Mouse (Mus musculus): ENCODE data around the gene Cd52. TPM values are rescaled to one million over a fixed set of nuclear protein-coding genes. Genes with fewer than 3 reads are reported as not detected.
"Not testable (repeated sequence)": the region's sequence is repeated elsewhere in the genome, so short reads cannot be mapped to it uniquely, and the experiment has no call there.

The Cd52 gene
- polyA plus RNA-seq (2012; rRNA removed) (9.0 and 10.3 TPM in 2 replicates), polyA plus RNA-seq (2014; fragmentation: Nextera tagmentation; extraction: Ambion mirVana) (15.5 and 18.1 TPM in 2 replicates)

GRCm38 (mm10) chr4:134094923-134095547 is at the start of gene Cd52:
Gene Cd52 (minus strand): TSS chr4:134095082.
- 56% methylated on average over 3 of the region's 3 CpGs for WGBS

GRCm38 (mm10) chr4:134144297-134144696 is 49.4 kb upstream of the Cd52 start:
- peaks cover 30% of the 10 kb centered on the region for H3K36me3 ChIP-seq (ENCODE audit: control insufficient read depth, insufficient read depth, low read length)

More at GRCm38 (mm10) chr4:134094923-134095547, at the start of gene Cd52:
- Histone ChIP-seq H3K9ac (ENCODE audit: low read depth, low read length, severe bottlenecking) (no peak within 1 kb of the TSS), H3K27ac (replicated peaks; ENCODE audit: low read depth, low read length) (no peak within 1 kb of the TSS), H3K27me3 (ENCODE audit: control insufficient read depth, insufficient read depth, low read length) (no peaks in the 10 kb centered on the region), H3K4me1 (ENCODE audit: control insufficient read depth, insufficient read depth, low read length) (no peaks in the 10 kb centered on the region), H3K4me2 (replicated peaks; ENCODE audit: low read depth, low read length, severe bottlenecking) (no peak within 1 kb of the TSS), H3K4me3 (replicated peaks; ENCODE audit: low read length) (no peak within 1 kb of the TSS), H3K36me3 (ENCODE audit: control insufficient read depth, insufficient read depth, low read length) (no peaks in the 10 kb centered on the region), H3K9me3 (ENCODE audit: control insufficient read depth, low read length) (no peaks in the 10 kb centered on the region)
- ATAC-seq (ENCODE audit: low FRiP score, low read depth) (no peak), DNase-seq (ENCODE audit: low spot score) (no peak)
- no peak for TF ChIP-seq POLR2A (IDR thresholded peaks at IDR 0.05; ENCODE audit: borderline replicate concordance, extremely low read depth, insufficient read depth, insufficient read length)

GRCm38 (mm10) chr4:134138857-134139256 is 44.0 kb upstream of the Cd52 start:
- Histone ChIP-seq H3K9ac (ENCODE audit: low read depth, low read length, severe bottlenecking) (no peak overlapping the region), H3K27me3 (ENCODE audit: control insufficient read depth, insufficient read depth, low read length) (no peaks in the 10 kb centered on the region), H3K4me2 (replicated peaks; ENCODE audit: low read depth, low read length, severe bottlenecking) (no peak overlapping the region), H3K9me3 (ENCODE audit: control insufficient read depth, low read length) (no peaks in the 10 kb centered on the region), H3K4me1 (ENCODE audit: control insufficient read depth, insufficient read depth, low read length) (peaks cover 7% of the 10 kb centered on the region), H3K4me3 (replicated peaks; ENCODE audit: low read length) (no peak overlapping the region), H3K27ac (replicated peaks; ENCODE audit: low read depth, low read length) (no peak overlapping the region), H3K36me3 (ENCODE audit: control insufficient read depth, insufficient read depth, low read length) (peaks cover 7% of the 10 kb centered on the region)
- no peak for TF ChIP-seq POLR2A (IDR thresholded peaks at IDR 0.05; ENCODE audit: borderline replicate concordance, extremely low read depth, insufficient read depth, insufficient read length)
- no peak for DNase-seq (ENCODE audit: low spot score)
- WGBS, result 89% methylated on average over 2 of the region's 2 CpGs
- no peak for ATAC-seq (ENCODE audit: low FRiP score, low read depth)

More at GRCm38 (mm10) chr4:134144297-134144696, 49.4 kb upstream of the Cd52 start:
- H3K4me1 ChIP-seq (ENCODE audit: control insufficient read depth, insufficient read depth, low read length); H3K4me2 ChIP-seq (replicated peaks; ENCODE audit: low read depth, low read length, severe bottlenecking); DNase-seq (ENCODE audit: low spot score); ATAC-seq (ENCODE audit: low FRiP score, low read depth); H3K27ac ChIP-seq (replicated peaks; ENCODE audit: low read depth, low read length); H3K4me3 ChIP-seq (replicated peaks; ENCODE audit: low read length); H3K9me3 ChIP-seq (ENCODE audit: control insufficient read depth, low read length); H3K9ac ChIP-seq (ENCODE audit: low read depth, low read length, severe bottlenecking); H3K27me3 ChIP-seq (ENCODE audit: control insufficient read depth, insufficient read depth, low read length): not testable (repeated sequence)
- 99% methylated on average over 5 of the region's 5 CpGs for WGBS

GRCm38 (mm10) chr4:134136280-134136926 is 41.5 kb upstream of the Cd52 start:
- Histone ChIP-seq H3K4me1 (ENCODE audit: control insufficient read depth, insufficient read depth, low read length) (peaks cover 7% of the 10 kb centered on the region), H3K4me3 (replicated peaks; ENCODE audit: low read length) (no peak overlapping the region), H3K27me3 (ENCODE audit: control insufficient read depth, insufficient read depth, low read length) (no peaks in the 10 kb centered on the region), H3K4me2 (replicated peaks; ENCODE audit: low read depth, low read length, severe bottlenecking) (no peak overlapping the region), H3K9me3 (ENCODE audit: control insufficient read depth, low read length) (no peaks in the 10 kb centered on the region), H3K36me3 (ENCODE audit: control insufficient read depth, insufficient read depth, low read length) (peaks cover 13% of the 10 kb centered on the region), H3K9ac (ENCODE audit: low read depth, low read length, severe bottlenecking) (no peak overlapping the region), H3K27ac (replicated peaks; ENCODE audit: low read depth, low read length) (no peak overlapping the region)
- no peak for DNase-seq (ENCODE audit: low spot score)
- no peak for ATAC-seq (ENCODE audit: low FRiP score, low read depth)
- TF ChIP-seq POLR2A (IDR thresholded peaks at IDR 0.05; ENCODE audit: borderline replicate concordance, extremely low read depth, insufficient read depth, insufficient read length), result no peak
- WGBS, result 16% methylated on average over 3 of the region's 3 CpGs

GRCm38 (mm10) chr4:134132519-134133095 is 37.7 kb upstream of the Cd52 start:
- H3K4me3 ChIP-seq (replicated peaks; ENCODE audit: low read length), result no peak overlapping the region
- H3K9ac ChIP-seq (ENCODE audit: low read depth, low read length, severe bottlenecking), result no peak overlapping the region
- TF ChIP-seq POLR2A (IDR thresholded peaks at IDR 0.05; ENCODE audit: borderline replicate concordance, extremely low read depth, insufficient read depth, insufficient read length), result no peak
- WGBS, result 74% methylated on average over 8 of the region's 8 CpGs
- peaks cover 19% of the 10 kb centered on the region for H3K4me1 ChIP-seq (ENCODE audit: control insufficient read depth, insufficient read depth, low read length)
- H3K27me3 ChIP-seq (ENCODE audit: control insufficient read depth, insufficient read depth, low read length), result no peaks in the 10 kb centered on the region
- peaks cover 17% of the 10 kb centered on the region for H3K36me3 ChIP-seq (ENCODE audit: control insufficient read depth, insufficient read depth, low read length)
- H3K9me3 ChIP-seq (ENCODE audit: control insufficient read depth, low read length), result no peaks in the 10 kb centered on the region
- no peak for ATAC-seq (ENCODE audit: low FRiP score, low read depth)
- H3K4me2 ChIP-seq (replicated peaks; ENCODE audit: low read depth, low read length, severe bottlenecking), result no peak overlapping the region
- no peak for DNase-seq (ENCODE audit: low spot score)
- no peak overlapping the region for H3K27ac ChIP-seq (replicated peaks; ENCODE audit: low read depth, low read length)
